Mouse (Mus musculus) stomach, postnatal 0 days (tissue): ENCODE data around the gene Emc9.

Experiments
- CTCF ChIP-seq: IDR thresholded peaks from 2 replicates; pipeline ENCODE4 v1.5.1; 2016; ENCODE audit warnings: antibody characterized with exemption, low read depth, mild to moderate bottlenecking, moderate library complexity
- EP300 ChIP-seq: optimal IDR thresholded peaks from 2 replicates; pipeline ENCODE3; 2016; ENCODE audit warnings: antibody characterized with exemption

DNA sequence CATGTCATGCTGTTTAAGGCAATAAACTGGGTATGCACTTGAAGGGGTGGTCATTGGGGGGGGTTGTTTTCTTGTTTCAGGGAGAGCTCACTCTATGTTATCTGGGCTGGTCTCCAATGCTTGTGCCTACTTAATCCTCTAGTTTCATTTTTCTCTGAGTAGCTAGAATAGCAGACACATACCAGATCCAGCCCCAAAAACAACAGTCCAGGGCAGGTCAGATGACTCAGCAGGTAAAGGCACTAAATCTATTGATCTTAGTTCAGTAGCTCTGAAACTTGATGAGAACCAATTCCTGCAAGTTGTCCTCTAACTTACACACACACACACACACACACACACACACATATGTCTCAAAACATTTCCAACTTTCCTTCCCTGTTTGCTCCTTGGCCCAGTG lies 13.3 kb downstream of the Emc9 start:
- TF ChIP-seq CTCF (no peak), EP300 (no peak)
